Mouse (Mus musculus) hindbrain, embryonic 10.5 days (tissue): ENCODE results near the gene Klhl22. TPM values are rescaled to one million over a fixed set of nuclear protein-coding genes. Genes with fewer than 3 reads are reported as not detected.

Source experiments
- DNase-seq: peaks from one replicate; pipeline ENCODE4 v3.0.0-alpha.2; 2017; ENCODE audit warnings: low spot score
- H3K27ac ChIP-seq: fragments of 300-500 bp; sonication (generic); 2 replicates; pipeline ENCODE4 v1.5.1; 2016; ENCODE audit warnings: mild to moderate bottlenecking, moderate library complexity
- H3K27me3 ChIP-seq: fragments of 300-500 bp; sonication (generic); 2 replicates; pipeline ENCODE4 v1.6.1; 2016; ENCODE audit warnings: mild to moderate bottlenecking; ENCODE audit not compliant: poor library complexity, insufficient read depth, severe bottlenecking
- H3K36me3 ChIP-seq: fragments of 300-500 bp; sonication (generic); 2 replicates; pipeline ENCODE4 v1.6.1; 2016; ENCODE audit warnings: mild to moderate bottlenecking, moderate library complexity
- H3K4me1 ChIP-seq: fragments of 300-500 bp; sonication (generic); replicated peaks from 2 replicates; pipeline ENCODE4 v1.6.1; 2016; ENCODE audit warnings: mild to moderate bottlenecking
- H3K4me3 ChIP-seq: fragments of 300-500 bp; sonication (generic); 2 replicates; pipeline ENCODE4 v1.5.1; 2016; ENCODE audit warnings: mild to moderate bottlenecking, moderate library complexity
- H3K9me3 ChIP-seq: fragments of 300-500 bp; sonication (generic); 2 replicates; pipeline ENCODE4 v1.6.1; 2016; ENCODE audit warnings: mild to moderate bottlenecking, moderate library complexity
- whole genome bisulfite sequencing: fragments of 180-500 bp; shearing (Covaris S2); methylation state at CpG from one replicate; pipeline ENCODE4 v1.1.7; 2016; 5-methylcytosine and 5-hydroxymethylcytosine counted together
- polyA plus RNA-seq: library from polyadenylated mRNA; unstranded; fragments of >200 nt; fragmentation: Nextera tagmentation; extraction: Ambion mirVana; gene quantifications from 2 replicates; pipeline ENCODE4 v1.2.1, GENCODE M21; 2016

Klhl22 gene
- polyA plus RNA-seq, 1 experiment from 2014 or later = 57.5 TPM

GRCm38 (mm10) chr16:17833681-17834399, 74.4 kb downstream of the Klhl22 start:
- Histone ChIP-seq H3K4me1 (peaks cover 23% of the 10 kb centered on the region), H3K9me3 (no peaks in the 10 kb centered on the region), H3K36me3 (no peaks in the 10 kb centered on the region; the same call in 1 of the 2 replicates), H3K27me3 (peaks cover 93% of the 10 kb centered on the region), H3K4me3 (peak overlapping the region; percentile 70), H3K27ac (peak overlapping the region; percentile 79)
- WGBS = 1% methylated on average over 103 of the region's 103 CpGs
- DNase-seq = peak; percentile 73

GRCm38 (mm10) chr16:17834543-17834942, 75.1 kb downstream of the Klhl22 start:
- 54% methylated on average over 7 of the region's 7 CpGs for WGBS
- DNase-seq = no peak
- peaks cover 5% of the 10 kb centered on the region for H3K36me3 ChIP-seq

GRCm38 (mm10) chr16:17835481-17835880, 76.1 kb downstream of the Klhl22 start:
- Histone ChIP-seq H3K36me3 (peaks cover 14% of the 10 kb centered on the region), H3K27ac (no peak overlapping the region), H3K27me3 (peaks cover 77% of the 10 kb centered on the region), H3K4me3 (no peak overlapping the region), H3K4me1 (peaks cover 23% of the 10 kb centered on the region), H3K9me3 (no peaks in the 10 kb centered on the region)
- DNase-seq = no peak
- WGBS = 59% methylated on average over 13 of the region's 13 CpGs

More at GRCm38 (mm10) chr16:17834543-17834942, 75.1 kb downstream of the Klhl22 start:
- peaks cover 86% of the 10 kb centered on the region for H3K27me3 ChIP-seq
- H3K9me3 ChIP-seq = no peaks in the 10 kb centered on the region
- no peak overlapping the region for H3K27ac ChIP-seq
- H3K4me3 ChIP-seq = peak overlapping the region; percentile 70
- H3K4me1 ChIP-seq = peaks cover 23% of the 10 kb centered on the region

GRCm38 (mm10) chr16:17838051-17838450, 78.6 kb downstream of the Klhl22 start, which contains the start of gene Car15:
Car15 (minus strand) TSS chr16:17838364.
- DNase-seq = no peak
- Histone ChIP-seq H3K9me3 (no peaks in the 10 kb centered on the region), H3K4me1 (peaks cover 14% of the 10 kb centered on the region), H3K27ac (no peak within 1 kb of the TSS), H3K27me3 (peaks cover 51% of the 10 kb centered on the region), H3K36me3 (peaks cover 39% of the 10 kb centered on the region), H3K4me3 (no peak within 1 kb of the TSS)
- 85% methylated on average over 6 of the region's 6 CpGs for WGBS

GRCm38 (mm10) chr16:17839976-17840375, 80.6 kb downstream of the Klhl22 start:
- no peaks in the 10 kb centered on the region for H3K4me1 ChIP-seq
- peaks cover 32% of the 10 kb centered on the region for H3K27me3 ChIP-seq
- H3K4me3 ChIP-seq = no peak overlapping the region
- H3K9me3 ChIP-seq = no peaks in the 10 kb centered on the region
- 87% methylated on average over 4 of the region's 4 CpGs for WGBS
- no peak for DNase-seq
- peaks cover 58% of the 10 kb centered on the region for H3K36me3 ChIP-seq
- no peak overlapping the region for H3K27ac ChIP-seq

GRCm38 (mm10) chr16:17842437-17842836, 83.0 kb downstream of the Klhl22 start:
- H3K4me1 ChIP-seq = no peaks in the 10 kb centered on the region
- H3K9me3 ChIP-seq = no peaks in the 10 kb centered on the region
- no peak for DNase-seq
- H3K36me3 ChIP-seq = peaks cover 83% of the 10 kb centered on the region
- 95% methylated on average over 7 of the region's 7 CpGs for WGBS
- no peak overlapping the region for H3K27ac ChIP-seq
- peaks cover 7% of the 10 kb centered on the region for H3K27me3 ChIP-seq
- no peak overlapping the region for H3K4me3 ChIP-seq

Other genes with a start within 250 kb of the Klhl22 start
- 49.6 and 59.1 TPM in 2 replicates for gene Thap7, start 228.5 kb upstream of the Klhl22 start, polyA plus RNA-seq
- 0.55 and 1.1 TPM in 2 replicates for gene Lrrc74b, start 198.4 kb upstream of the Klhl22 start, polyA plus RNA-seq
- gene P2rx6, start 197.7 kb upstream of the Klhl22 start, polyA plus RNA-seq = 1.1 and 1.2 TPM in 2 replicates
- gene Slc7a4, start 176.4 kb upstream of the Klhl22 start, polyA plus RNA-seq = 2.5 and 3.1 TPM in 2 replicates
- 47.8 and 51.2 TPM in 2 replicates for gene Smpd4, start 140.3 kb upstream of the Klhl22 start, polyA plus RNA-seq
- 6.5 and 9.8 TPM in 2 replicates for gene Ccdc74a, start 113.1 kb upstream of the Klhl22 start, polyA plus RNA-seq
- 46.8 and 54.2 TPM in 2 replicates for gene Med15, start 26.7 kb upstream of the Klhl22 start, polyA plus RNA-seq
- gene Scarf2, start 37.7 kb downstream of the Klhl22 start, polyA plus RNA-seq = 5.4 and 9.6 TPM in 2 replicates
- gene B830017H08Rik, start 73.5 kb downstream of the Klhl22 start, polyA plus RNA-seq = 0.22 TPM in 1 of 2 replicates, not detected in the other
- 1.9 and 2.3 TPM in 2 replicates for gene Car15, start 78.7 kb downstream of the Klhl22 start, polyA plus RNA-seq
- gene Gm20518, start 132.1 kb downstream of the Klhl22 start, polyA plus RNA-seq = 0.14 and 0.20 TPM in 2 replicates
- gene Tssk1, start 134.6 kb downstream of the Klhl22 start, polyA plus RNA-seq = not detected in 2 replicates
- 96.0 and 100 TPM in 2 replicates for gene Dgcr2, start 138.9 kb downstream of the Klhl22 start, polyA plus RNA-seq
- not detected in 2 replicates for gene Tssk2, start 139.0 kb downstream of the Klhl22 start, polyA plus RNA-seq
- gene Ess2, start 151.7 kb downstream of the Klhl22 start, polyA plus RNA-seq = 54.5 and 57.4 TPM in 2 replicates
- 0.17 TPM in 1 of 2 replicates, not detected in the other for gene Gsc2, start 155.4 kb downstream of the Klhl22 start, polyA plus RNA-seq
- gene Slc25a1, start 168.6 kb downstream of the Klhl22 start, polyA plus RNA-seq = 115 and 149 TPM in 2 replicates
- gene Vpreb2, start 220.8 kb downstream of the Klhl22 start, polyA plus RNA-seq = not detected in 2 replicates